In genomic region chr4:134314081-134314655, GRCm38 (mm10) we compare ENCODE assay signal across 20 mouse cellular contexts. TPM values are rescaled to one million over a fixed set of nuclear protein-coding genes. Genes with fewer than 3 reads are reported as not detected.
DNase-seq lines count a peak whose midpoint lies in the region; ATAC-seq and TF ChIP-seq lines count a peak whose summit lies in the region.
"Had no signal": no experiment of that assay in that cellular context is flagged by ENCODE, and none has a peak within 500 bp of the region (broad histone marks: within the 10 kb centered on the region; RNA-seq: fewer than 3 reads in every experiment).

No protein-coding gene starts in this region.

- H3K4me1 ChIP-seq in heart, embryonic 10.5 days: peaks cover 51% of the 10 kb centered on the region
- no peaks in the 10 kb centered on the region for H3K4me1 ChIP-seq in midbrain, postnatal 0 days (ENCODE audit: insufficient read depth, low read length)
- no peaks in the 10 kb centered on the region for H3K4me1 ChIP-seq in midbrain, embryonic 16.5 days (ENCODE audit: control insufficient read depth, insufficient read depth, low read length)
- H3K4me1 ChIP-seq: forebrain, embryonic 12.5 days had no signal

- ATAC-seq in midbrain, postnatal 0 days (ENCODE audit: low FRiP score): no peak
- no peak for ATAC-seq in midbrain, embryonic 16.5 days

- H3K4me3 ChIP-seq in heart, embryonic 10.5 days: peak overlapping the region; percentile 66; the same call in 1 of the 2 replicates
- H3K4me3 ChIP-seq in midbrain, postnatal 0 days (ENCODE audit: low read depth, low read length): no peak overlapping the region
- H3K4me3 ChIP-seq in midbrain, embryonic 16.5 days (ENCODE audit: low read depth, low read length): no peak overlapping the region
- H3K4me3 ChIP-seq: forebrain, embryonic 12.5 days; midbrain, embryonic 10.5 days had no signal

- H3K27ac ChIP-seq in heart, embryonic 10.5 days: peak overlapping the region; percentile 93
- H3K27ac ChIP-seq in midbrain, postnatal 0 days (ENCODE audit: low read depth, low read length): no peak overlapping the region
- no peak overlapping the region for H3K27ac ChIP-seq in midbrain, embryonic 16.5 days (ENCODE audit: low read length)
- H3K27ac ChIP-seq: forebrain, embryonic 12.5 days; kidney, embryonic 15.5 days had no signal

- no peak overlapping the region for H3K9ac ChIP-seq in midbrain, postnatal 0 days (replicated peaks; ENCODE audit: low read length, poor library complexity, severe bottlenecking)
- H3K9ac ChIP-seq in midbrain, embryonic 16.5 days (ENCODE audit: low read depth, low read length): no peak overlapping the region
- H3K9ac ChIP-seq: forebrain, embryonic 12.5 days; kidney, embryonic 15.5 days had no signal

- DNase-seq in cerebellum, postnatal 10 days: peak; percentile 71 to 81
- no peak for DNase-seq in cerebellum, adult 18-20 months
- no peak for DNase-seq in heart, embryonic 10.5 days (ENCODE audit: low spot score)
- DNase-seq in heart, adult 9 months (ENCODE audit: low spot score in 2 of 2): no peak
- peak; percentile 14 for DNase-seq in midbrain, postnatal 0 days (ENCODE audit: low spot score)
- no peak for DNase-seq in lung, postnatal 10 days
- no peak for DNase-seq in urinary bladder, postnatal 36 days (ENCODE audit: low spot score in 2 of 2)
- DNase-seq: adrenal gland, postnatal 25 days; cerebellum, adult 9-10 months; lung, adult 18-20 months; lung, postnatal 36 days; right cerebral cortex, postnatal 25 days had no signal

- no peaks in the 10 kb centered on the region for H3K27me3 ChIP-seq in heart, embryonic 10.5 days (ENCODE audit: insufficient read depth, poor library complexity, severe bottlenecking)
- H3K27me3 ChIP-seq in midbrain, postnatal 0 days (ENCODE audit: insufficient read depth, low read length): no peaks in the 10 kb centered on the region
- H3K27me3 ChIP-seq in midbrain, embryonic 16.5 days (ENCODE audit: control insufficient read depth, insufficient read depth, low read depth, low read length): no peaks in the 10 kb centered on the region

- H3K9me3 ChIP-seq in heart, embryonic 10.5 days: 0 out of 2 replicates have a peak, but pooled peaks cover 4% of the 10 kb centered on the region
- H3K9me3 ChIP-seq in midbrain, postnatal 0 days (ENCODE audit: low read length): no peaks in the 10 kb centered on the region
- H3K9me3 ChIP-seq in midbrain, embryonic 16.5 days (replicated peaks; ENCODE audit: control insufficient read depth, low read length, poor library complexity, severe bottlenecking): no peaks in the 10 kb centered on the region

- 81% methylated on average over 4 of the region's 4 CpGs for WGBS in heart, embryonic 10.5 days
- WGBS in midbrain, postnatal 0 days: 76% methylated on average over 4 of the region's 4 CpGs
- WGBS in midbrain, embryonic 16.5 days: 77% methylated on average over 4 of the region's 4 CpGs

- H3K4me2 ChIP-seq in midbrain, postnatal 0 days (ENCODE audit: low read depth, low read length, poor library complexity, severe bottlenecking): no peak overlapping the region
- no peak overlapping the region for H3K4me2 ChIP-seq in midbrain, embryonic 16.5 days (ENCODE audit: low read length)
- H3K4me2 ChIP-seq: forebrain, embryonic 12.5 days had no signal

- TF ChIP-seq CTCF in midbrain, postnatal 0 days (IDR thresholded peaks at IDR 0.05): no peak

- peaks cover 26% of the 10 kb centered on the region for H3K36me3 ChIP-seq in heart, embryonic 10.5 days
- no peaks in the 10 kb centered on the region for H3K36me3 ChIP-seq in midbrain, postnatal 0 days (ENCODE audit: insufficient read depth, low read length)
- no peaks in the 10 kb centered on the region for H3K36me3 ChIP-seq in midbrain, embryonic 16.5 days (ENCODE audit: control insufficient read depth, insufficient read depth, low read length)
- H3K36me3 ChIP-seq: forebrain, embryonic 12.5 days; kidney, embryonic 15.5 days; midbrain, embryonic 10.5 days had no signal

RNA-seq across cellular contexts. Expression of gene Trim63, which starts 0.8 kb away (rescaled TPM):
- 47.5 and 77.0 TPM in 2 replicates for polyA plus RNA-seq in heart, embryonic 10.5 days (2016; fragmentation: Nextera tagmentation; extraction: Ambion mirVana)
- 1.5 and 2.0 TPM in 2 replicates for total RNA-seq in midbrain, postnatal 0 days (2014; rRNA removed)
- 0.49 and 0.73 TPM in 2 replicates for polyA plus RNA-seq in midbrain, postnatal 0 days (2015; fragmentation: Nextera tagmentation; extraction: Ambion mirVana)
- 0.45 and 0.62 TPM in 2 replicates for polyA plus RNA-seq in midbrain, embryonic 16.5 days (2015; fragmentation: Nextera tagmentation; extraction: Ambion mirVana)
- total RNA-seq: adrenal gland, postnatal 25 days; layer of hippocampus, postnatal 25 days had no signal
- polyA plus RNA-seq: intestine, embryonic 14.5 days; liver, adult 2 months had no signal

RNA-seq across cellular contexts. Expression of gene Pdik1l, which starts 26.5 kb away (rescaled TPM):
- polyA plus RNA-seq in heart, embryonic 10.5 days (2016; fragmentation: Nextera tagmentation; extraction: Ambion mirVana): 15.8 and 18.2 TPM in 2 replicates
- total RNA-seq in midbrain, postnatal 0 days (2014; rRNA removed): 44.8 and 49.7 TPM in 2 replicates
- polyA plus RNA-seq in midbrain, postnatal 0 days (2015; fragmentation: Nextera tagmentation; extraction: Ambion mirVana): 27.6 and 30.8 TPM in 2 replicates
- polyA plus RNA-seq in midbrain, embryonic 16.5 days (2015; fragmentation: Nextera tagmentation; extraction: Ambion mirVana): 44.9 and 46.5 TPM in 2 replicates

RNA-seq across cellular contexts. Expression of gene Slc30a2, which starts 28.8 kb away (rescaled TPM):
- polyA plus RNA-seq in heart, embryonic 10.5 days (2016; fragmentation: Nextera tagmentation; extraction: Ambion mirVana): 0.09 and 0.36 TPM in 2 replicates
- not detected in 2 replicates for total RNA-seq in midbrain, postnatal 0 days (2014; rRNA removed)
- polyA plus RNA-seq in midbrain, postnatal 0 days (2015; fragmentation: Nextera tagmentation; extraction: Ambion mirVana): 0.17 and 0.21 TPM in 2 replicates
- 0.26 and 0.30 TPM in 2 replicates for polyA plus RNA-seq in midbrain, embryonic 16.5 days (2015; fragmentation: Nextera tagmentation; extraction: Ambion mirVana)
- polyA plus RNA-seq: forebrain, embryonic 12.5 days; hindbrain, embryonic 11.5 days; liver, adult 2 months had no signal

Comparison
In these comparisons a context has a peak if more than half of its experiments do, and no peak if none do; other contexts are left out.
1. DNase-seq: peak in cerebellum, postnatal 10 days (2 of 2) and midbrain, postnatal 0 days (single experiment); none in cerebellum, adult 18-20 months (0 of 2), heart, embryonic 10.5 days (single experiment), heart, adult 9 months (0 of 2), lung, postnatal 10 days (single experiment) and urinary bladder, postnatal 36 days (0 of 2).
2. RNA of gene Trim63, which starts 0.8 kb away (polyA plus RNA-seq): 47.5 to 77.0 TPM in heart, embryonic 10.5 days; 0.49 to 0.73 TPM in midbrain, postnatal 0 days and 0.45 to 0.62 TPM in midbrain, embryonic 16.5 days; every median in the first group is over 10 times any median in the second.